Mouse (Mus musculus) Patski (cell line): Measurements from ENCODE around the gene Ap1ar. TPM values are rescaled to one million over a fixed set of nuclear protein-coding genes. Genes with fewer than 3 reads are reported as not detected.

Source experiments
- ATAC-seq: fragments of 100-300 bp; one replicate; pipeline ENCODE4 v1.8.0; 2021
- CTCF ChIA-PET: fragments of 350-600 bp; sonication (Branson Sonifier 250); formaldehyde crosslinking; loops from one replicate; lab custom pipeline; 2022; ENCODE audit warnings: inconsistent platforms; lab: Charles Lee
- POLR2A ChIA-PET: fragments of 350-600 bp; sonication (Branson Sonifier 250); formaldehyde crosslinking; loops from one replicate; lab custom pipeline; 2022; ENCODE audit warnings: antibody characterized with exemption, inconsistent platforms; lab: Charles Lee
- DNase-seq: peaks from one replicate; pipeline ENCODE4 v3.0.0-alpha.2; 2011; ENCODE audit warnings: low read depth, low spot score
- H3K27me3 ChIP-seq: fragments of 371-371 bp; one replicate; pipeline ENCODE4 v1.5.1; 2021
- CTCF ChIP-seq: fragments of 100-300 bp; IDR thresholded peaks from one replicate; pipeline ENCODE4 v1.5.1; 2021
- in situ Hi-C: fragments of 300-500 bp; cut with MboI; formaldehyde crosslinking; loops from 3 replicates; pipeline ENCODE4 v1.11.1; 2018; ENCODE audit warnings: low pct_unique_long_range_greater_than_20kb, mixed read lengths
- polyA plus RNA-seq: library from polyadenylated mRNA; unstranded; gene quantifications from one replicate; pipeline ENCODE4 v1.2.3, GENCODE M21; 2021

Ap1ar gene
- polyA plus RNA-seq, 1 experiment from 2014 or later: 166 TPM

DNA sequence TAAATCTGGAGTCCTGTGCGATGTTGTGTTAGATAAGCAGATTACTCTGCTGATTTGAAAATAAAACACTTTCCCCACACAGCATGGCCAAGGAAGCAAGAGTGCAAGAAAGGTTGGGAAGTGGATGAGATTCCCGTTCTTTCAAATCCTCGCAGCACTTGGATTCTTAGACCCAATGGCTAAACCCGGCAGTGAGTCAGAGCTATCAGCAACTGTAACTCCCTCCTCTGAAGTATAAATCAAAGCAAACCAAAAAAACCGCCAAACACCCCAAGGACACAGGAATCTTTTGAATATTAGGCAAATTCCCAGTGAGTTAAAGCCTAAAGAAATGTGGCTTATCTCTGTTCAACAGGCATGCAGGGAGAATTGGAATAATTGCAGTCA is 6.6 kb upstream of the Ap1ar start:
- DNase-seq (no peak), ATAC-seq (peak; percentile 49)
- TF ChIP-seq CTCF: no peak
- in situ Hi-C loops: loop anchor here (25.0 kb wide), 1 partner anchor 1368 kb away; no protein-coding TSS in a partner anchor
- no peaks in the 10 kb centered on the region for H3K27me3 ChIP-seq
- CTCF ChIA-PET: interaction anchor here (1.2 to 2.6 kb wide), 4 partner anchors 10 to 105 kb away, joined by 3 to 9 read pairs (median 4); no protein-coding TSS in a partner anchor
- POLR2A ChIA-PET: no interaction called here

DNA sequence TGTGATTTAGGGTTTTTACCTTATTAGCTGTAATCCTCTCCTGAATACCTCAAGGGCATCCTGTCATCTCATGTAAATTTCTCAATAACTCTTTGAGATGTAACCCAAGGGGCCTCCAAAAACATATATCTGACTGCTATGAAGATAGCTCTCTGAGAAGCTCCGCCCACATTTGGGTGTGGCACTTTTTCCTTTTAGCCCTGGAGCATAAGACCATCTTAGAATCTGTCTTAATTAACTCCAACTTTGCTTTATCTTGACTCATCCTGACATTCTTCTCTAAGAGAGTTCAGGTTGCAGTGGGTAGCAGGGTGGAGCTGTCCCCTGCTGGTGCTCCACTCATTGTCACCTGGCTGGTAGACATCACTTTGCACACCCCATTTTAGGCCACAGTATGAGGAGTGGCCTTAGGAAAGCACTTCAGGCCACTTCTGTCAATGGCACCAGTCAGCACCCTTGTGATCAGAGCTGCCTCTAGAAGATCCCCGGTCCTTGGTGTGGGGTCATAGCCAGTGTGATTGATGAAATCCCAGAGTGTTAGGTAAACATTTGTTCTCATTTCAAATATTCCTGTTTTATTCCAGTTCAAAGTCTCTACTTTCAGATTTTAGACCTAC is 6.1 kb upstream of the Ap1ar start:
- ChIA-PET CTCF (interaction anchor here (1.0 to 2.6 kb wide), 4 partner anchors 10 to 105 kb away, joined by 3 to 9 read pairs (median 4); no protein-coding TSS in a partner anchor), POLR2A (no interaction called here)
- no peak for TF ChIP-seq CTCF
- no peaks in the 10 kb centered on the region for H3K27me3 ChIP-seq
- in situ Hi-C loops: loop anchor here (25.0 kb wide), 1 partner anchor 1369 kb away; no protein-coding TSS in a partner anchor
- ATAC-seq: peak; percentile 5
- DNase-seq: no peak

DNA sequence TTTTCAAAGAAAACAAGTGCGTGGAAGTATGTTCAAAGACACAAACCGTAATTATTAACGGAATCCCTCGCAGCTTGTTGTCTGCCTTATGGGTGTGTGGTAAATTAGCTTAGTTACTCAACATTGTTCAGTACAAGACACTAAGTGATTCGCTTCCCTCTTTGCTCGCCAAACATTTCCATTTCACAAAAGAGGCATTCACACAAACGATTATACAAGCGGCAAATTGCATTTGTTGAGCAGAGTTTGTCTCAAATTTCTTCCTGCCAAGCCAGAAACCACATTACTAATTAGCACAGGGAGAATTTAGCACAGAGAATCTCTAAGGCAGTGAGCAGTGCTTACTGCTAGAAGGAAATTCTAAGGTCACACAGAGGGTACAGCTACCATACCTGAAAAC is 4.6 kb upstream of the Ap1ar start:
- DNase-seq (no peak), ATAC-seq (no peak)
- POLR2A ChIA-PET: interaction anchor here (0.9 kb wide), 1 partner anchor 9 kb away, joined by 3 read pairs; no protein-coding TSS in a partner anchor
- CTCF ChIA-PET: interaction anchor here (0.9 to 1.2 kb wide), 3 partner anchors 10 to 79 kb away, joined by 3 read pairs; no protein-coding TSS in a partner anchor
- no peak for TF ChIP-seq CTCF
- in situ Hi-C loops: loop anchor here (25.0 kb wide), 1 partner anchor 1370 kb away; no protein-coding TSS in a partner anchor
- no peaks in the 10 kb centered on the region for H3K27me3 ChIP-seq

DNA sequence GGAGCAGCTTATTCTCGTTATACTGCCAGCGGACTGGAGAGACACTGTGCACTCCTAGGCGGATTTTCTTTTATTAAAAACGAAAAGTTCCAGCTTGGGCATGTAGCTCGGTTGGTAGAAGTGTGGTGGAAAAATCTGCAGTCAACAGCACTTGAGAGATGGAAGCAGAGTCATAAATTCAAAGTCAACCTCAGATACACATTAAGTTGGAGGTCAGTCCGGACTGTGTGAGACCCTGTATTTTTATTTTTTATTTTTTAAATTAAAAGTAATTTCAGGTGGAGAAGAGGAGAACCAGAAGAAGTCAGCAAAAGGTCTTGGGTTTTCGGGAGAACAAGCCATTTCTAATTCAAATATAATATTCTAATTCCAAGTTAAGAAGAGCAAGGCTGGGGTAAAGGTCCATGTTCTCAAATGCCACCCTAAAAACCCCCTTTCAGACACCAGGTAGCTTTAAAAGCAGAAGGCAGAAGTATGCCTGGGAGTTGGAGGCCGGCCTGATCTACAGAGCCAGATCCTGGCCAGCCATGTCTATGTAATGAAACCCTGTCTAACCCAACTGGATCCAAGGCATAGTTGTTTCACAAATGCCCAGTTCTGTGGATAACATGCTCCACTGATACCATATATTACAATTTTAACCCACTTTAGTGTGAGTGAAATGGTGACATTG is 785 bp upstream of the Ap1ar start:
- in situ Hi-C loops: loop anchor here (5.0 to 25.0 kb wide), 2 partner anchors 109 to 1374 kb away; no protein-coding TSS in a partner anchor
- H3K27me3 ChIP-seq: no peaks in the 10 kb centered on the region
- ChIA-PET CTCF (interaction anchor here (0.8 to 2.9 kb wide), 10 partner anchors 8 to 212 kb away, joined by 3 to 12 read pairs (median 4); no protein-coding TSS in a partner anchor), POLR2A (interaction anchor here (0.6 to 2.6 kb wide), 6 partner anchors 10 to 118 kb away, joined by 3 to 9 read pairs (median 5); no protein-coding TSS in a partner anchor)
- no peak for TF ChIP-seq CTCF
- ATAC-seq (no peak), DNase-seq (no peak)

DNA sequence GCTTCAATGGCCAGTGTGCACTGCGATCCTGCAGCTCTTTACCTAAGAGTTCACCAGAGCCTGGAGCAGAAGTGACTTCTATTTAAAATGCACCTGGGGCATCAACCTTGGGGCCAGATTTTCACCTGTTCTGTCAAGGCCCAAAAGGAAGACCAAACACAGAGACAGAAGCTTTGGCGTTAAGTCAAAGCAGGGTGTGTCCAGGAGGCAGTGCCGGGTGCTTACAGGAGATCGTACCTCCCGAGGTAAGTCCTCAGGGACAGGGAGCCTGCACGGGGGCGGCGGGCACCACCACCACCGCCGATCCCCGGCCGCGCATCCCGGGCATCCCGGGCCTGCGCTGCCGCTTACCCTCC is 547 bp downstream of the Ap1ar start:
- H3K27me3 ChIP-seq: no peaks in the 10 kb centered on the region
- no peak for TF ChIP-seq CTCF
- ChIA-PET POLR2A (interaction anchor here (0.7 to 2.6 kb wide), 6 partner anchors 10 to 111 kb away, joined by 3 to 9 read pairs (median 4); no protein-coding TSS in a partner anchor), CTCF (interaction anchor here (0.9 to 2.5 kb wide), 3 partner anchors 9 to 14 kb away, joined by 3 to 11 read pairs (median 4); no protein-coding TSS in a partner anchor)
- peak; percentile 0 for ATAC-seq
- in situ Hi-C loops: loop anchor here (5.0 to 25.0 kb wide), 2 partner anchors 111 to 1376 kb away; no protein-coding TSS in a partner anchor
- no peak for DNase-seq

DNA sequence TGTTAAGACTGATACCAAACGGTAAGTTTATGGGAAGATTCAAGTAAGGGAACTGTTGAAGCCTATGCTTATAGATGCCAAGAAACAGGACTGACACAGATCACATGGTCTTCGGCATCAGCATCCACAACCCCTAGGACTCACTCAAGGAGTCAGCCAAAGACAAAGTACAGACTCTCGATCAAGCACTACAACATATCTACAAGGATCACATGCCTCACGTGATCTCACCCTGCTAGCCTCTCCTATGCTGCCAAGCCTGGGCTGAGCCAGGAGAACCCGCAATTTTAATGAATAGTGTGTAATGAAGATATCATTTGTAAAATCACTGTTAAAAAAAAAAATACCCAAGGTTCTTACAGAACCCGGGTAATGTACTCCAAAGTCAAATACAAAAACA is 1.7 kb downstream of the Ap1ar start:
- no peaks in the 10 kb centered on the region for H3K27me3 ChIP-seq
- CTCF ChIA-PET: interaction anchor here (0.9 to 1.4 kb wide), 2 partner anchors 11 to 15 kb away, joined by 3 to 4 read pairs; no protein-coding TSS in a partner anchor
- POLR2A ChIA-PET: interaction anchor here (0.6 to 2.6 kb wide), 2 partner anchors 12 to 494 kb away, joined by 3 to 6 read pairs; no protein-coding TSS in a partner anchor
- DNase-seq: no peak
- in situ Hi-C loops: loop anchor here (5.0 to 25.0 kb wide), 2 partner anchors 112 to 1377 kb away; no protein-coding TSS in a partner anchor
- no peak for TF ChIP-seq CTCF
- ATAC-seq: no peak

DNA sequence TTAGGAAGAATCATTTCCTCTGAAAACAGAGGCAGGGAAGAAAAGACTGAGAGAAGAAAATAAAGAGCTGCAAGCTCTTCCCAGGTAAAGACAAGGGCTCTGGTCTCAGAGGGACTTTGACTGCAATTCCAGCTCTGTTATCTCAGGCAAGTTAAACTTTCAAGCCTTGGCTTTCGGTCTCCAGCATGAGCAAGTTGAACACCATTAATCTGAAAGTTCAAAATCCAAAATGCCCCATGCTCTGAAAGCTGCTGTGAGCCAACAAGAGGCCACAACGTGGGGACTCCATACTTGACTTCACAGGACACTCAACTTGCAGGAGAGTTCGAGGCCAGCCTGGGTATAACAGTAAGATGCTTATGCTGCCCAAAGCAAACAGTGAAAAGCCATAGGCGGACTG is 3.3 kb downstream of the Ap1ar start:
- ATAC-seq (no peak), DNase-seq (no peak)
- ChIA-PET CTCF (interaction anchor here (1.4 to 2.8 kb wide), 5 partner anchors 8 to 43 kb away, joined by 3 to 7 read pairs (median 4); no protein-coding TSS in a partner anchor), POLR2A (interaction anchor here (0.7 kb wide), 1 partner anchor 44 kb away, joined by 3 read pairs; the partner anchor contains the start of gene Tifa)
- in situ Hi-C loops: loop anchor here (25.0 kb wide), 1 partner anchor 1378 kb away; no protein-coding TSS in a partner anchor
- no peaks in the 10 kb centered on the region for H3K27me3 ChIP-seq
- no peak for TF ChIP-seq CTCF

DNA sequence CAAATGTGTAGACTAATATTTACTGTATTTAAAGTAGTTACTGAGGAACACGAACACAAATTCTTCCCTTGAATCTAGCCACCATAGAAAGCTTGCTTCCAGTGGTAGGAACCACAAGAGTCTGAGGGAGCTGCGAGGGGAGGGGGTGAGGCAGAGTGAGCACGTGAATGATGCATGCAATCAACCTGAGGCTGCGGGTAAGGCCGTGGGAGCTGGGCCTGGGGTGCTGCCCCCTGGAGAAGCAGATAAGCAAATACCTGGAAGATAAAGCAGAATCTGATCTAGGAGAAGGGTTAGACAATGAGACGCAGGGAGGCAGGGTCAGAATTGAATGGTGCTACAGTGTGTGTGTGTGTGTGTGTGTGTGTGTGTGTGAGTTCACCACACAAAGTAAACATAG is 6.2 kb downstream of the Ap1ar start:
- ATAC-seq: no peak
- no peaks in the 10 kb centered on the region for H3K27me3 ChIP-seq
- no peak for DNase-seq
- TF ChIP-seq CTCF: no peak
- ChIA-PET POLR2A (interaction anchor here (0.7 kb wide), 1 partner anchor 10 kb away, joined by 3 read pairs; no protein-coding TSS in a partner anchor), CTCF (interaction anchor here (0.6 to 1.7 kb wide), 4 partner anchors 12 to 43 kb away, joined by 3 to 6 read pairs (median 3); no protein-coding TSS in a partner anchor)
- in situ Hi-C loops: loop anchor here (25.0 kb wide), 1 partner anchor 1381 kb away; no protein-coding TSS in a partner anchor

DNA sequence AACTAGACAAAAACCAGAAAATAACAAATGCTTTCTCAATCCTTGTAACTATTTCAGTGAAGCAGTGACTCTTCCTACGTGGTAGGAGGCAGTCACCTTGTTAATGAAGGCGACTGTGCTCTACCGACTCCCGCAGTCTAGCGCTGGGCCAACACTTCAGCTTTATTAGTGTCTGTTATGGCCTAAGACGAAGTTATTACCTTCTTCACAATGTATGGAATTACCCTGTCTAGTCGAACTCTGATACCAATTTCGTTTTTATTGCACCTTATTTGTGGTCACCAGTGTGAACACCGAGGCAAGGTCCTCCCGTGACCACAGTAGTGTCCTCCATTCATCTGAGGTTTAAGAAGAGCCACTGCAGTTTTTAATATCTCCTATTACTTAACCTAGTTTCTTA is 7.1 kb downstream of the Ap1ar start:
- TF ChIP-seq CTCF: no peak
- ChIA-PET POLR2A (no interaction called here), CTCF (interaction anchor here (1.6 kb wide), 1 partner anchor 44 kb away, joined by 3 read pairs; no protein-coding TSS in a partner anchor)
- no peak for DNase-seq
- ATAC-seq: no peak
- no peaks in the 10 kb centered on the region for H3K27me3 ChIP-seq
- in situ Hi-C loops: loop anchor here (25.0 kb wide), 1 partner anchor 1382 kb away; no protein-coding TSS in a partner anchor
